Mouse (Mus musculus) telencephalon, adult 2 months (tissue): ENCODE measurements at regions not wholly inside any gene's neighbourhood (a gene's known extent, or its start where the extent isn't known, plus 50 kb on each side); places are given as distances from the start of the nearest gene placed in this dataset.

Experiments
- DNase-seq: peaks from one replicate; pipeline ENCODE4 v3.0.0-alpha.2; 2011; ENCODE audit warnings: low read depth, low spot score

DNA sequence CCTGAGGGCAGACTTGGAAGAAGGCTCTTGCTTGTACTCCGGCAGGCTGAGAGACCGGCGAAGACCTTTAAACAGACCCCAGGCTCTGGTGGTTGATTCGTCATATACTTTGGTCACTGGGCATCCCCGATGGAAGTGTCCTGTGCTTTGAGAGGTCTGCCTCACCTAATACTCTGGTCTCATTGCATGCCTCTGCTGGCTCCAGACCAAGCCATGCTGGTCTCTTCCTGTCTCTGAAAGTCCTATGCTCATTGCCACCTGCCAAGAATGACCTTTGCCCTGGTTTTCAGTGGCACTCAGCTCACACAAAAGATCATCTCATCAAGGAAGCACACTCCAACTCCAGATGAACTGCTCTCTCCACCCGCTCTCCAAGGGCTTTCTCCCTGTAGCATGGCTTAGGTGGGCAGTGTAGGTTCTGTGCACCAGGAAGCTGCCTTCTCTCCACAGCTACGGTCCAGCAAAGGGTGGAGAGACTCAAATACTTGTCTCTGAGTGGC lies 126.0 kb upstream of the Rcn1 start:
- DNase-seq: no peak

DNA sequence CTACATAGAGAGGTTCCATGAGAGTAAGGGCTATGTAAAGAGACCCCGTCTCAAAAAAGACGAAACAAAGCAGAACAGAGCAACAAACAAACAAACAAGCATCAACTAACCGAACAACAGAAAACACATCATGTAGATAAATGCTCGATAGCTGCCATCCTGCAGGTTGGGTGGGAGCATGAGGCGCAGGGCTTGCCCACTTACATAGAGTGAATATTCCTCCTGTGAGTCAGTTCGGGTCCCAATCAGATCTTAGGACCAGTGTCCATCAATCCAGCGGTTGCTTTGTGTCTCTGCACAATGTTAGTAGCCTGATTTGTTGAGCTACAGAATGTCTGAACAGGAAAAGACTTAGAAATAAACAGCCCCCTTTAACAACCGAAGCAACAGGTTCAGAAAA lies 129.4 kb upstream of the Rcn1 start:
- DNase-seq: no peak

DNA sequence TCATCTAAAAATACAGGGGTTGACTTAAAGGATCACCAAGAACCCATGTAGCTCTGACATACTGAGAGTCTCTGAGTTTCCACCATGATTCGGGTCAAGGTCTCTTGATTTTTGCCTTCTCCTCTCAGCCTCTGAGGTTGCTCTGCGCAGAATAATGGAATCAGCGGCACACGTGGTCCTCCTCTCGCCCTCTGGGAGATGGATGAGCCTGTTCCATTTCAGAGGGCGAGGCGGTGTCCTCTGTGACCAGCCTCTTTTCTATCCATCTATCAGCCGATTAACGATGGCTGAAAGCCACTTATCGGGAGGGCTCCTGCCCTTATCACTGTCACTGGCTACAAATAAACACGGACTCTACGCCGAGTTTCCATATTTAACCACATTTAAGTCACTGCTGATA lies 124.6 kb upstream of the Pax6 start:
- no peak for DNase-seq

DNA sequence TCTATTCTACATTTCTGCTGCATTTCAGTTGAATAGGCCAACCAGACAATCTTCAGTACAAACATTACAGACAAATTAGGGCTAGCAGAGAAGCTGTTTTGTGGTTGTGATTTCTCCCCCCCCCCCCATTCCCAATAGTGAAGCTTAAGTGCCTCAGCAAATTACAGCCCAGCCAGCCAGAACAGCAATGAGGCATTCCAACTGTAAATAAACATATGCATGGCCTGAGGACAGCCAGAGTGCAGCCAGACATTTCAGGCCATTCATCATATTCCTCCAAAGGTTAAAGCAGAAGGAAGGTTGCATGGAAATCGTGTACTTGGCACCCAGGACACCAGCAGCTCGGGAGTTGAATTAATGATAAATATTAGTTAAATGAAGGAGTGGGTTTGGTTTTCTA lies 116.6 kb upstream of the Pax6 start:
- no peak for DNase-seq

DNA sequence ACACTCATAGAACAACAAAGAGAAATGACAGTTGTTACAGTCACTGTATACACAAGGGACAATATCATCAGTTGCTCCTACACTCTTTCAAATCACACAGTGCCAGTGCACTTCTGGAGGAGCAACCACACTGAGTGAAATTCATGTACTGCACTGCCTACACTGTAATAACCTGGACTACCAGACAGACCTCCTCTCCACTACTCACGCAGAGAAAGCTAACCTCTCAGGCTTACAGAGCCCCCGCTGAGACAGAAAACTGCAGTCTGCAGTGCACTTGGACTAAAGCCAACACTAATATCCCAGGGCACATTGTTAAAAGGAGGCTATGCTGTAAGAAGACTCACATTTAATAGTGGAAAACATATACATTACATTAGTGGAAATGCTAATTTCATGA lies 81.9 kb upstream of the Pax6 start:
- no peak for DNase-seq

DNA sequence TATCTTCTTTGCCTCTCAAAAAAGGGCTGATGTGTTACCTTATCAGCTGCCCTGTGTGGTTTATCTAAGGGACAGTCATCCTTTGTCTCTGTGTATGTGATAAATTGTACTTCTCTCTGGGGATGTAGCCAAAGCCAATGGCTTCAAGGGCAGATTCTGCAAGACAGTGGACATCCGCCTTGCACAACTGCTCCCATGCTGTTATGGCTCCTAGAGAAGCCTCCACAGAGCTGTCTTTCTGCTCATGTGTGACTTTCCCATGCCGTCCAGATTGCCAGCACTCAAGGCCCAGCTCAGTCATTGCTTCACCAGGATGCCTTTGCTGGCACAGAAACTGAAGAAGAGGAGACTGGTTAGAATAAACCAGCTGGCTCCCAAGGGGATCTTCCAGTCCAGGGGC lies 74.6 kb upstream of the Pax6 start:
- DNase-seq: no peak

DNA sequence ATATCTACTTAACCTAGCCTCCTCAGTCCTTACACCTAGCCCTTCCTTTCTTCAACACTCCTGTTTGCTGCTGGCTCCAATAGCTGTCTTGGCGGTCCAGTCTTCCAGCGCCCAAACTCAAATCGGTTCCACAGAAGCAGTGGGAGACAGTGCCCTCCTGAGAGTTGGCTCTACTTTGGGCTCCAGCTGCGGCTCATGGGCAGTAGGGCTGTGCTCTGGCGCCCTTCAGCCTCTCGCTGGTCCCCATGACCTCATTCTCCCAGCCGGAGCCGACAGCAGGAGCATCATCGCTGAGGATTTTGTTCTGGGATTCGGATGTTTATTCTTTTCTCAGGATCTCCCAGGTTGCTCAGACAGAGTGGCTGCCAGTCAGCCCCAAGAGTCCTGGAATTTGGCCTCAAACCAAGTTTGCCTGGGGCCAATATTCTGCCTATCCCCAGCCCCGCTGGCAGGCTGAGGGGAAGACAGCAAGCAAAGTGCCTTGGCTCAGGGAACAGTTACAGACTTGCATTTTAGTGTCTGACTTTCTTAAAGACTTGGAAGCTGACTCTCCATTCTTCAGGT lies 64.1 kb upstream of the Pax6 start:
- DNase-seq: no peak

DNA sequence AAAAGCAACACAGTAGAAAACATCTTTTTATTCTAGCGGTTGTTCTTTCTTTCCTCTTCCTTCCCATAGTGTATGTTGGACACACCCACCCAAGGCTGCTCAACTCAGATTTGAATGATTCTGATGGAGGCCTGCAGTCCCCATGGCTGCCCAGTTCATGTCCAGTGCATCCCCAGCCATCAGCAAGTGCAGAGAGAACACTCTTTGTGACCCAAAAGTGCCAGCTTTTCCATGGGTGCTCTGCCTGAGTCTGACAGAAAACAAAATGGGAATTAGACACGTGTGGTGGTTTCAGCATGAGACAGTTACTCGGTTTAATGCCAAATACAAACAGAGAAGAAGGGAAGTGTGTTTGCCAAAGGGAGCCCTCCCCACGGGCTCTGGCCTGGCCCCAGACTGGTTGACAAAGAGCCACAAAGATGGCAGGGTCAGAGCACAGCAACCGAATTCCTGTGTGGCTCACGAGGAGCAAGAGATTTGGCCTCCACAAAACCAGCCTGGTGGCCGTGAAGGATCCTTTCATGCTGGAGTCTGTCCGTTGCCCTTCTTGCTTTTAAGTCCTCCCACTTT lies 60.6 kb upstream of the Pax6 start:
- peak; percentile 15 for DNase-seq

DNA sequence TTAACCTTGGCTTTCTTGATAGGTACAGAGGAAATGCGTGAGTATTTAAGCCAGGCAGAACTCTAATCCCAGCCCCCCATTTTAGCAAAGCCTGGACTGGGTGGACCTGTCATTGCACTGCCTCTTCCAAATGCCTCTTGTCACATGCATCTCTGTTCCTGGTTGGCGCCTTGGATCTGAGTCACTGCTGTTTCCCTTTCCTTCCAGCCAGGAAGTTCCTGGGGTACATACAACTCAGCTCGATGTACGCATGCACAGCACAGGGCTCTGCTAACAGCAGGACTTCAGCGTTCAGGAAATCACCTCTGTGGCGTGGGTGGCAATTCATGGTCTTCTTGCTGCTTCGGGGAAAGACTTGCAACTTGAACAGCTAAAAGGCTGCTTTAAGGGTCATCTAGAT lies 59.9 kb upstream of the Pax6 start:
- DNase-seq: no peak

DNA sequence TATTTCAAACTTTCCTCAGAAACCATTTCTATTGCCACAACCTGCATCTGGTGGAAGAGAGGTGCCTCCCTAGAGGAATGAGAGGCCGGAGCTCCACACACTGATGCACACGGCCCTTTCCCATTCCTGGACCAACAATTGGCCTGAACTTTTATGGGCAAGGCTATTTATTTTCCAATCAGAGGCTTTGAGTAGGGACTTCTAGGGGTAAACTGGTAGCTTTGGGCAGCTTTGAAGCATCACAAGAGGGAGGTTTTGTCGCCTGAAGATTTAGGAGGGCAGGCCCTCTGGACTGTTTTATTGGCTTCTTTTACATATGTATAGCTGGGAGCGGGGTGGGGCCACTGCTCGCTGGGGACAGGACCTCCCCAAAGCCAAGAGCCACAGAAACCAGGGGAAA lies 57.7 kb upstream of the Pax6 start:
- no peak for DNase-seq

DNA sequence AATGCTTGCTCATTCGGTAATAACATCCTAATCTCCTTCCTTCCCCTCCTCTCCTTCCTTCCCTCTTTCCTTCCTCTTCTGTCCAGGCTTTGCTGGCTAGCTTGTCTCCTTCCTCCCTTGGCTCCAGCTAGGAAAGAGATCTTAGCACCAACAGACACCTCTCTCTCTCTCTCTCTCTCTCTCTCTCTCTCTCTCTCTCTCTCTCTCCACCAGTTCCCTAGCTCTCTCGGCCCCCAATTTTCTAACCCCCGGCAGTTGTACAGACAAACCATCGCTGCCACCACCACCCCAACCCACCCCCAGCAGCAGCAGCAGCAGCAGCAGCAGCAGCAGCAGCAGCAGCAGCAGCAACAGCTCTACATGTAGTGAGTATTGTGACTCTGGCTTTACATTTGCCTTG lies 57.0 kb upstream of the Pax6 start:
- no peak for DNase-seq

DNA sequence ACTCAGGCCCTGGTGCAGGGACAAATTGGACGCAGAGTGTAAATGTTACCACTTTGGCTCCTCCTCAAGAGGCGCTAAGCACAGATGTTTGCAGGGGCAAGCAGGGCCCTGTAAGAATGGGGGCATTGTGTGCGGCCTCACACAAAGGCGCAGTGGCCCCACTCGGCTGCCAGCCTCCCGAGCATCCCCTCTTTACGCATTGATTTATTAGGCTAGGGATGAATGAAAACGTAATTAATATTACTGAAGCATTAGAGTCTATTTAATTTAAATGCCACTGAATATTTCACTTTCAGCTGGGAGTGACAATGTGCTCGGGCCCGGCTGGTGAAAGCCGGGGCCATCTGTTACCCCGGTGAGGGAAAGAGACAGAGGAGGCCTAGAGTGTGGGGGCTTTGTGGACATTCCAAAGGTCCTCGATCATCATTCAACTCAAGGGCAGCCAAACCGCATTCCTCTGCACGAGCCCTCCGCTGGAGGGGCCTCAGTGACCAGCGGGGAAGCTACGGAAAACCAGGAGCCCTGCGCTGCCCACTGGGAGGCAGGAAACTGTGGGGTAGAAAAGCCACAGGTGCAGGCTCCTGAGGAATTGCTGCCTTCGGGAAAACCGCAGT lies 56.5 kb upstream of the Pax6 start:
- peak; percentile 17 for DNase-seq

DNA sequence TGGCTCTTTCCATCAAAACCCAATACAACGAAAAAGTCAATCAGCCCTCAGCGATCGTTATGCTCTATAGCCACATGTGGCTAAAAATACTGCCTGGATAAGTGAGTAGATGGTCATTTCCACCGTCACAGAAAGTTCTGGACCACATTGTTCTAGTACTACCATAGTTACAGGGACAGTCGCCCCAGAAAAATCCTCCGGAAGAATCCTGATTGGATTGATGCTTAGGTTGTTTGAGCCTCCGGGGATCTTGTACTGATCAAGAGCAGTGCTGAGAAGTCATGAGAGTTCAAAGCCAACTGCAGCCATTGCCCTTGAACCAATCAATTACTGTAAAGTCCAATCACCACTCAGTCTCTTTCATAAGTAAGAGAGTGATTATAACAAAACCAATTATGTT lies 56.0 kb upstream of the Pax6 start:
- no peak for DNase-seq

DNA sequence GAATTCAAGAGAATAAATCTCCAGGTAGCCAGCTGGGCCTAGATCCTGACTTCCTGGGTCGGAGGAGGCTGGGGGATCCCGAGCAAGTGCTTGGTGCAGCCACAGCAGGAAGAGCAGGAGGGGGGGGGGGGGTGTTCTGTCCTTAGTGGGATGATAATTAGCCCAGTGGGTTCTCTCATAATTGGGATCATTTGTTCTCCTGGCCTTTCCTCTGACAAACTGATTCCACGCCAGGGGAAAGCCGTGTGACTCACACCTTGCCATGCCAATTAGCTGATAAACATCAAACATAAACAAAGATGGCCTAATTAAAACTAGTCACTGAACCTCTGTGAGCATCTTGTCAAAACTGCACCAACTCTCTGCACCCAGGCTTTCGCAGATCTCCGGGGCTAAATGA lies 55.5 kb upstream of the Pax6 start:
- no peak for DNase-seq

DNA sequence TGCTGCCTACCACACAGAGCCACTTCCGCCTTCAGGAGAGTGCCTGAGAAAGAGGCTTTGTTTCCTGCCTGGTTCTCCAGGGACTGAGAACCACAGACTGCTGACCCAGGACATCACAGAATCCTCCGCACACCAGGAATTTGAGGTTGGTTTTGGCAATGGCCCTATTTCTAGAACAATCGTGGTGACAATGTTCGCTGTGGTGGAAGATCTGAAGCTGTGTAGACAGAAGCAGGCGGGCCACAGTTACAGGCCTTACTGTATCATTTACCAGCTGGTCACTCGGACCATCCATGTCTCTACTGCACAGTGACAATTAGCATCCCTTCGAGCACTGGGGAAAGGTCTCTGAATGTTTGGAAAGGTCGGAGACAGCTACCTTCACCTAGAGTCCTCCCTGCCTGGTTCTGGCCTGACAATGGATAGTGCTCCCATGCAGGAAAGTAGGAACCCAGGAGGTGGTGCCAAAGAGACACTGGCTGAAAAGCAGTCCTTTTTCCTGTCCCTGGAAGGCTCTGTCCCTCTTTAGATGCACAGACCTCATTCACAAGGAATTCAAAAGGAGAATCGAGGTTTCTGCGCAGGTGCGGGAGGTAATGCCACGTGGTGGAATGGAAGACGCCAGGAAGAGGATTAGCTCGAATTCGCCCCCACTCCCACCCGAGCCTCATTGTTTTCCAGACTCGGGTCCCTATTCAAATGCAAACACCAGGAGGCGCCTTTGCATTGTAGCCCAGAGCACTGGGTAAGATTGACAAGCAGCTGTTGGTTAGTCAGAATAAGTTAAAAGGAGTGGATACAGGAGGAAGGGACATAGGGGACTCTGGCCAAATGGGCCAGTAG lies 52.6 kb upstream of the Pax6 start:
- DNase-seq: peak; percentile 13
